In genomic region chr17:44256583-44256982, GRCm38 (mm10) we compare ENCODE assay signal across 8 mouse cellular contexts.
DNase-seq lines count a peak whose midpoint lies in the region; ATAC-seq and TF ChIP-seq lines count a peak whose summit lies in the region.

No protein-coding gene starts in this region.

- DNase-seq in Muller cell, postnatal 12 days (ENCODE audit: inconsistent ontology term) = peak; percentile 73
- DNase-seq in cerebellum, adult 18-20 months = peak; percentile 35 to 57
- DNase-seq in forebrain, postnatal 0 days = peak; percentile 84
- DNase-seq in hindbrain, embryonic 14.5 days (ENCODE audit: low spot score) = peak; percentile 88
- peak; percentile 76 to 77 for DNase-seq in layer of hippocampus, postnatal 10 days (ENCODE audit: low spot score in 2 of 2)
- peak; percentile 81 to 86 for DNase-seq in lung, postnatal 4 days
- peak; percentile 84 for DNase-seq in retina, postnatal 1 day
- DNase-seq in urinary bladder, adult 18-20 months (ENCODE audit: low spot score in 2 of 2) = peak; percentile 50

- no peak overlapping the region for H3K4me3 ChIP-seq in forebrain, postnatal 0 days (ENCODE audit: low read depth, low read length)
- H3K4me3 ChIP-seq in hindbrain, embryonic 14.5 days (replicated peaks; ENCODE audit: low read length) = no peak overlapping the region

- H3K27ac ChIP-seq in forebrain, postnatal 0 days (ENCODE audit: low read depth, low read length) = no peak overlapping the region
- H3K27ac ChIP-seq in hindbrain, embryonic 14.5 days = no peak overlapping the region

- H3K27me3 ChIP-seq in forebrain, postnatal 0 days (ENCODE audit: insufficient read depth, low read length) = no peaks in the 10 kb centered on the region
- 0 out of 2 replicates have a peak, but pooled peaks cover 8% of the 10 kb centered on the region for H3K27me3 ChIP-seq in hindbrain, embryonic 14.5 days (ENCODE audit: control insufficient read depth, insufficient read depth, low read length)

- peak; percentile 66 for ATAC-seq in forebrain, postnatal 0 days
- ATAC-seq in hindbrain, embryonic 14.5 days (ENCODE audit: low FRiP score) = peak; percentile 76

- WGBS in forebrain, postnatal 0 days = 5% methylated on average over 6 of the region's 6 CpGs
- 5% methylated on average over 6 of the region's 6 CpGs for WGBS in hindbrain, embryonic 14.5 days

- TF ChIP-seq CTCF in forebrain, postnatal 0 days (IDR thresholded peaks at IDR 0.05; ENCODE audit: low read depth) = peak; percentile 93

- no peaks in the 10 kb centered on the region for H3K9me3 ChIP-seq in forebrain, postnatal 0 days (ENCODE audit: low read length)
- no peaks in the 10 kb centered on the region for H3K9me3 ChIP-seq in hindbrain, embryonic 14.5 days (ENCODE audit: control insufficient read depth, low read length)

- no peaks in the 10 kb centered on the region for H3K36me3 ChIP-seq in forebrain, postnatal 0 days (ENCODE audit: insufficient read depth)
- H3K36me3 ChIP-seq in hindbrain, embryonic 14.5 days (replicated peaks; ENCODE audit: control insufficient read depth, insufficient read depth) = no peaks in the 10 kb centered on the region

- no peak overlapping the region for H3K9ac ChIP-seq in forebrain, postnatal 0 days
- no peak overlapping the region for H3K9ac ChIP-seq in hindbrain, embryonic 14.5 days

- 0 out of 2 replicates have a peak, but pooled peaks cover 5% of the 10 kb centered on the region for H3K4me1 ChIP-seq in forebrain, postnatal 0 days (ENCODE audit: insufficient read depth)
- H3K4me1 ChIP-seq in hindbrain, embryonic 14.5 days (replicated peaks; ENCODE audit: control insufficient read depth, insufficient read depth, low read length) = no peaks in the 10 kb centered on the region

- H3K4me2 ChIP-seq in forebrain, postnatal 0 days (ENCODE audit: low read depth) = no peak overlapping the region
- H3K4me2 ChIP-seq in hindbrain, embryonic 14.5 days (replicated peaks) = no peak overlapping the region
